Mouse (Mus musculus): ENCODE results near the gene Procr.

- TF ChIP-seq CTCF (IDR thresholded peaks at IDR 0.05; ENCODE audit: extremely low read depth, insufficient read depth, insufficient read length, insufficient replicate concordance) (no peak), POLR2A (IDR thresholded peaks at IDR 0.05; ENCODE audit: low read depth, low read length) (no peak)
Observed at GRCm38 (mm10) chr2:155778004-155778403, 27.1 kb downstream of the Procr start.

All from spleen, adult 2 months (tissue).